Mouse (Mus musculus): ENCODE results near the gene Azin2. TPM values are rescaled to one million over a fixed set of nuclear protein-coding genes. Genes with fewer than 3 reads are reported as not detected.

Azin2 gene
- polyA plus RNA-seq, 1 experiment from 2014 or later, result 32.3 TPM

DNA sequence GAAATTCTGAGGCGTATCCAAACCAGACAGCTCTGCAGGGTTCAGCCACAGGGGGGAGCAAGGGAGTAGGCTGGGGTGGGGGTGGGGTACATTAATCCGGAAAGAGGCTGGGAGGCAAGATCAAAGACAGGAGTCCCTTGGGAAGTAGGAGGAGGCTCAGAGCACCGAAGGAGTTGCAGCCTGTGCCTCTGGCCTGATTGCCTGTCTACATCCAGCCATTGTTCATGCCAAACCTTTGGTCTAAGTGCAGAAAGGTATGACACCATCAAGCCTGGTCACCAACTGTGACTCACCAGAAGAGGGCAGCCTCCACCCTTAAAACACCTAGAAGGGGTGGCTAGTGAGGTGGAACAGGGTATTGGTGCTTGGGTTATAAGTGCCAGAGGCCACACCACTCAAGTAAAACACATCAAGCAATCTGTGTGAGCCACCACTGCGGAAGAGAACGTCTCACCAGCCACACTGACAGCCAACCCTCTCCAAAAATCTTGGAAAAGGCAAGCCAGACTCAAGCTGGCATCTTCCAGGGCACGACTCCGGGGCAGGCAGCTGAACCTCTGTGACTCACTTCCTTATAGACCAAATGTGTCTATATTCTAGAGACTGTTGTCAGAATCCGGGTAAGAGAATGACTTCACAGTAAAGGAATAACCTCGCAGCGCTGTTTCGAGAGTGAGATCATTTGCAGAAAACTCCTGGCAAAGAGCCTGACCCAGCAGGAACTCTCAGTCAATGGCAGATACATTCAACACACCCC lies 4.9 kb downstream of the Azin2 start:
- peak overlapping the region; percentile 49 for H3K27ac ChIP-seq
- ATAC-seq (ENCODE audit: low FRiP score, low read depth), result peak; percentile 35; the same call in 1 of the 2 replicates
- 39% methylated on average over 11 of the region's 11 CpGs for WGBS

GRCm38 (mm10) chr4:128953851-128954250 lies 8.4 kb downstream of the Azin2 start:
- Histone ChIP-seq H3K9ac (no peak overlapping the region), H3K4me1 (peaks cover 24% of the 10 kb centered on the region), H3K27me3 (no peaks in the 10 kb centered on the region), H3K27ac (no peak overlapping the region), H3K4me3 (no peak overlapping the region), H3K4me2 (replicated peaks) (no peak overlapping the region), H3K9me3 (no peaks in the 10 kb centered on the region), H3K36me3 (no peaks in the 10 kb centered on the region)
- ATAC-seq (ENCODE audit: low FRiP score, low read depth), result no peak
- WGBS, result 85% methylated on average over 5 of the region's 5 CpGs

More for the DNA sequence above, 4.9 kb downstream of the Azin2 start:
- H3K4me1 ChIP-seq, result peaks cover 39% of the 10 kb centered on the region
- H3K36me3 ChIP-seq, result no peaks in the 10 kb centered on the region
- H3K4me3 ChIP-seq, result no peak overlapping the region
- no peak overlapping the region for H3K9ac ChIP-seq
- H3K9me3 ChIP-seq, result no peaks in the 10 kb centered on the region
- peak overlapping the region; percentile 7; the same call in 1 of the 2 replicates for H3K4me2 ChIP-seq (replicated peaks)
- H3K27me3 ChIP-seq, result no peaks in the 10 kb centered on the region; the same call in 1 of the 2 replicates

DNA sequence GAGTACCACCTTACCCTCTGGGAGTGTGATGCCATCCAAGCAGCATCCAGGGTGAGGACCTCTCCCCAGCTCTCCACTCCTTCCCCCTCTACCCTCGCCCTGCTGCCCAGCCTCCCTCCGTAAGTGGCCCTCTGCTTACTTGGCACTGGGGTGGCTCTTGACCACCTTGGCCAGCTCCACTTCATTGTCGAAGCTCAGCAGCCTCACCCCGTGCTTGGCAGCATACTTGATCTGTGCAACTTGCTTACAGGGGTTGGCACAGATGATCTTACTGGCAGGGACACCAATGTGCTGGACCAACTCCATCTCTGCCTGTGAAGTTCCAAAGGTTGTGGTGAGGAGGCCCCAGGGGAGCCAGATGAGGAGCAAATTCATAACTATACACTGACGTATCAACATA lies 11.8 kb downstream of the Azin2 start:
- no peaks in the 10 kb centered on the region for H3K36me3 ChIP-seq
- H3K4me2 ChIP-seq (replicated peaks), result no peak overlapping the region
- H3K9me3 ChIP-seq, result no peaks in the 10 kb centered on the region
- H3K4me3 ChIP-seq, result no peak overlapping the region
- peaks cover 9% of the 10 kb centered on the region; the same call in 1 of the 2 replicates for H3K4me1 ChIP-seq
- no peak for ATAC-seq (ENCODE audit: low FRiP score, low read depth)
- 89% methylated on average over 5 of the region's 5 CpGs for WGBS
- no peak overlapping the region for H3K9ac ChIP-seq
- H3K27me3 ChIP-seq, result no peaks in the 10 kb centered on the region
- no peak overlapping the region for H3K27ac ChIP-seq

DNA sequence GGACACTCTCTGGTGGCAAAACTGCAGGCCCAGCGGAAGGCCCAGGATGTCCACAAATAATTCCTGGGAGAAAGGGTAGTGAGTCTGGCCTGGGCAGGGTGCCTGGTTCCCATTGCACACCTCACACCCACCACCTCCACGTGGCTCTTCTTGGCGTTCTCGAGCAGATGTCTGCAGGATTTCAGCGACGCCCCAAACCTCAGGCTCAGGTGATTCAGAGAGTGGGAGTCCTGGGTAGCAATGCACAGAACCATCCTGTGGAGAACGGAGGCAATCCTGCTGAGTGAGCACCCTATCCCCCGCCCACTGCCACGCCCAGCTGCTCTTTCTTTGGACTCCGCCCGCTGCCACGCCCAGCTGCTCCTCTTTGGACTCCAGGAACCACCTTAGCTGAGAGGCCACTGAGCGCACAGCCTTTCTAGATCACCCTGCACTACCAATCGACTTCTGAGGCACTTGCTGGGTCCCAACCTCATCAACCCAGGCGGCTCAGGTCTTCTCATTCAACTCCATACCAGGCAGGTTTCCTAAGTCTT lies 12.7 kb downstream of the Azin2 start:
- H3K4me1 ChIP-seq, result peaks cover 9% of the 10 kb centered on the region; the same call in 1 of the 2 replicates
- no peaks in the 10 kb centered on the region for H3K36me3 ChIP-seq
- no peak overlapping the region for H3K9ac ChIP-seq
- no peaks in the 10 kb centered on the region for H3K9me3 ChIP-seq
- no peak for ATAC-seq (ENCODE audit: low FRiP score, low read depth)
- no peak overlapping the region for H3K27ac ChIP-seq
- H3K27me3 ChIP-seq, result no peaks in the 10 kb centered on the region
- H3K4me3 ChIP-seq, result no peak overlapping the region
- 37% methylated on average over 14 of the region's 15 CpGs for WGBS
- no peak overlapping the region for H3K4me2 ChIP-seq (replicated peaks)

- 30% methylated on average over 6 of the region's 6 CpGs for WGBS
- H3K27me3 ChIP-seq, result no peaks in the 10 kb centered on the region
- no peaks in the 10 kb centered on the region for H3K9me3 ChIP-seq
- H3K36me3 ChIP-seq, result no peaks in the 10 kb centered on the region
- H3K4me1 ChIP-seq, result peaks cover 9% of the 10 kb centered on the region; the same call in 1 of the 2 replicates
- no peak overlapping the region for H3K4me2 ChIP-seq (replicated peaks)
- H3K4me3 ChIP-seq, result no peak overlapping the region
- no peak for ATAC-seq (ENCODE audit: low FRiP score, low read depth)
- no peak overlapping the region for H3K27ac ChIP-seq
- H3K9ac ChIP-seq, result no peak overlapping the region
Observed at GRCm38 (mm10) chr4:128948137-128948674, 14.0 kb downstream of the Azin2 start.

DNA sequence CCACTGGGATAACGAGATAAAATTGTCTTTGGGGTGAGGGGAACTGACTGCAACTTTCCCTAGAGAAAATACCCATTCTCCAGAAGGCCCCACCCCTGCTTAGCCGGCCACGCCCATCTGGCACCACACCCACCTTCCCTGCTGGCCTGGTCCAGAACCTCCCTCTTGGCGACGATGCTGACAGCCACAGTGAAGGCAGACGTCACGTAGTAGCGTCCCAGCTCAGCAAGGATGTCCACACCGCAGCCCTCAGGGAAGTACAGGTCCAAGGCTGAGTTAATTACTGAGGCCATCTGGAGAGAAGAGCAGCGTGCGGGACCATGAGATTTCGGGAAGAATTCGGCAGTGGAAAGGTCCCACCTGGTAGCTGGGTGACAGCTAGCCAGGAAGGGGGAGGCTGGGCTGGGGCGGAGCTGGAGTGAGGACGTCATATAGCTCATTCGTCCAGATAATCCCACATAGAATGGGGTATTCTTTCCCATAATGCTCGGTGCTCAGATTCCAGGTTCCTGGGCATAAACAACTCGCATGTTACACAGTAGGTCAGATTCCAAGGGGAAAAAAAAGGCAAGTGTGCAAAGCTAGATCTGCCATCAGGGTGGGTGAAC lies 14.8 kb downstream of the Azin2 start:
- Histone ChIP-seq H3K9me3 (0 out of 2 replicates have a peak, but pooled peaks cover under 1% of the 10 kb centered on the region), H3K4me1 (peaks cover 9% of the 10 kb centered on the region; the same call in 1 of the 2 replicates), H3K36me3 (peaks cover 6% of the 10 kb centered on the region), H3K4me3 (no peak overlapping the region), H3K27me3 (no peaks in the 10 kb centered on the region), H3K9ac (no peak overlapping the region), H3K4me2 (replicated peaks) (peak overlapping the region; percentile 28; the same call in 1 of the 2 replicates), H3K27ac (no peak overlapping the region)
- no peak for ATAC-seq (ENCODE audit: low FRiP score, low read depth)
- 16% methylated on average over 18 of the region's 18 CpGs for WGBS

DNA sequence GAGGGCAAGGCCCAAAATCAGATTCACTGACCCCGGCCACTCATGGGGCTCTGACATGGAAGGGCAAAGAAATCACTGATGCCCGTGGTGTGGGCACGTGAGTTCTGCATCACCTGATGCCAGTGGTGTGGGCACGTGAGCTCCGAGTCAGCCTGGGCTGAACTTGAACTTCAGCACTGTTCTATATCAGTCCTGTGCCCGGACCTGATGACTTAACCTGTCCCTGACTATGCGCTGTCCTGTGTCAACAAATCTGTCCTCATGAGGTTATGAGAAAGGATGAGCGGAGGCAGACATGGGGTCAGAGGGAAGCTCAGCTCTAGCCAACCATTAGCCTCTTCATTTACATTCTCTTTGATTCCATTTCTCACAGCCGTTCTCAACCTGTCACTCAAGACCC lies 15.5 kb downstream of the Azin2 start:
- H3K27me3 ChIP-seq, result no peaks in the 10 kb centered on the region

DNA sequence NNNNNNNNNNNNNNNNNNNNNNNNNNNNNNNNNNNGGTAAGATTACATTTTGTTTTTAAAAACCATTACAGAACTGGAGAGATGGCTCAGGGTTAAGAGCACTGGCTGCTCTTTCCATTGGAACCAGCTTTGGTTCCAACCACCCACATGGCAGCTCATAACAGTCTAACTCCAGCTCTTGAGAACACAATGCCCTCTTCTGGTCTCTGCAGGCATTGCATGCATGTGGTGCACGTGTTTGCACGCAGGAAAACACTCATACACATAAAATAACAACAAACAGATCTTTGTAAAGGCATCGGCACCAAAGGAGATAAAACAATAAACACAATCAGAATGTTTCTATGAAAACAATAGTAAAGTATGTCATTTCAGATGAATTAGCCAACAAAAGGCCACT lies 19.9 kb downstream of the Azin2 start:
- Histone ChIP-seq H3K4me2 (replicated peaks) (no peak overlapping the region), H3K27me3 (no peaks in the 10 kb centered on the region), H3K9ac (no peak overlapping the region), H3K27ac (no peak overlapping the region), H3K4me1 (peaks cover 1% of the 10 kb centered on the region; the same call in 1 of the 2 replicates), H3K36me3 (peaks cover 9% of the 10 kb centered on the region), H3K4me3 (no peak overlapping the region), H3K9me3 (peaks cover 4% of the 10 kb centered on the region; the same call in 1 of the 2 replicates)
- ATAC-seq (ENCODE audit: low FRiP score, low read depth), result no peak
- 61% methylated on average over 3 of the region's 3 CpGs for WGBS

More for the DNA sequence above, 15.5 kb downstream of the Azin2 start:
- H3K9ac ChIP-seq, result no peak overlapping the region
- H3K4me1 ChIP-seq, result peaks cover 9% of the 10 kb centered on the region; the same call in 1 of the 2 replicates
- H3K4me2 ChIP-seq (replicated peaks), result no peak overlapping the region
- no peak overlapping the region for H3K27ac ChIP-seq
- H3K36me3 ChIP-seq, result peaks cover 9% of the 10 kb centered on the region
- WGBS, result 82% methylated on average over 9 of the region's 9 CpGs
- H3K9me3 ChIP-seq, result peaks cover 4% of the 10 kb centered on the region; the same call in 1 of the 2 replicates
- no peak overlapping the region for H3K4me3 ChIP-seq
- ATAC-seq (ENCODE audit: low FRiP score, low read depth), result no peak

GRCm38 (mm10) chr4:128935595-128935994 lies 26.6 kb downstream of the Azin2 start:
- H3K27me3 ChIP-seq, result no peaks in the 10 kb centered on the region
- no peaks in the 10 kb centered on the region; the same call in 1 of the 2 replicates for H3K36me3 ChIP-seq
- no peaks in the 10 kb centered on the region for H3K9me3 ChIP-seq
- no peak overlapping the region for H3K9ac ChIP-seq
- no peak for ATAC-seq (ENCODE audit: low FRiP score, low read depth)
- H3K4me1 ChIP-seq, result no peaks in the 10 kb centered on the region
- 70% methylated on average over 5 of the region's 5 CpGs for WGBS
- H3K4me2 ChIP-seq (replicated peaks), result no peak overlapping the region
- no peak overlapping the region for H3K27ac ChIP-seq
- H3K4me3 ChIP-seq, result no peak overlapping the region

GRCm38 (mm10) chr4:128932783-128933182 lies 29.5 kb downstream of the Azin2 start:
- Histone ChIP-seq H3K4me2 (replicated peaks) (no peak overlapping the region), H3K9ac (no peak overlapping the region), H3K27ac (no peak overlapping the region), H3K4me3 (no peak overlapping the region), H3K27me3 (no peaks in the 10 kb centered on the region), H3K36me3 (no peaks in the 10 kb centered on the region; the same call in 1 of the 2 replicates), H3K9me3 (no peaks in the 10 kb centered on the region), H3K4me1 (no peaks in the 10 kb centered on the region)
- no peak for ATAC-seq (ENCODE audit: low FRiP score, low read depth)
- 63% methylated on average over 7 of the region's 7 CpGs for WGBS

GRCm38 (mm10) chr4:128924841-128925606 lies 37.2 kb downstream of the Azin2 start:
- H3K4me2 ChIP-seq (replicated peaks), result peak overlapping the region; percentile 74
- WGBS, result 15% methylated on average over 36 of the region's 36 CpGs
- peak overlapping the region; percentile 62 for H3K9ac ChIP-seq
- H3K9me3 ChIP-seq, result no peaks in the 10 kb centered on the region
- peaks cover 7% of the 10 kb centered on the region; the same call in 1 of the 2 replicates for H3K27me3 ChIP-seq
- peak overlapping the region; percentile 42 for H3K4me3 ChIP-seq
- no peak overlapping the region for H3K27ac ChIP-seq
- H3K36me3 ChIP-seq, result no peaks in the 10 kb centered on the region
- peaks cover 4% of the 10 kb centered on the region for H3K4me1 ChIP-seq
- ATAC-seq (ENCODE audit: low FRiP score, low read depth), result peak; percentile 86
